Mouse (Mus musculus) retina, postnatal 1 day (tissue): ENCODE results near the gene Sema3b.
"Not testable (repeated sequence)": the region's sequence is repeated elsewhere in the genome, so short reads cannot be mapped to it uniquely, and the experiment has no call there.

Source experiments
- DNase-seq: peaks from one replicate; pipeline ENCODE4 v3.0.0-alpha.2; 2012

The Sema3b gene

GRCm38 (mm10) chr9:107567702-107568319 is 41.2 kb downstream of the Sema3b start, which contains the start of gene Hyal2:
Gene Hyal2 (plus strand): TSS chr9:107567945.
- DNase-seq, result no peak

DNA sequence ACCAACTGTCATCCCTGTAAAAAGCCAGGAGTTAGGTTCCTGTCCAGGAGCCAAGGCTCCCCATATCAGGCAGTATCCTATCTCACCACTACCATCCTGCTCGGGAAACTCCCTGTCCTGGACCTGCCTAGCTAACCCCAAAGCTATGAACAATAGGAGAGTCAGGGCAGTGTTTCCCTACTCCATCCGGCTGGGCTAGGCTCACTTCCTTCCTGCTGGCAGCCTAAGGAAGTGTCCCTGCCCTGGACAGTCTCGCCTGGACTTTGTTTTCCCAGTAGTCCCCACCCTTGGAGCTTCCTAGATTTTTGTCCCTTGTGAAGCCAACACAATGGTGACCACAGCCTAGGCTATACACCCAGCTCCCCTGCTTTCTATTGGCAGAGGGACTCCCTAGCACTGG is 42.2 kb downstream of the Sema3b start:
- DNase-seq, result no peak

DNA sequence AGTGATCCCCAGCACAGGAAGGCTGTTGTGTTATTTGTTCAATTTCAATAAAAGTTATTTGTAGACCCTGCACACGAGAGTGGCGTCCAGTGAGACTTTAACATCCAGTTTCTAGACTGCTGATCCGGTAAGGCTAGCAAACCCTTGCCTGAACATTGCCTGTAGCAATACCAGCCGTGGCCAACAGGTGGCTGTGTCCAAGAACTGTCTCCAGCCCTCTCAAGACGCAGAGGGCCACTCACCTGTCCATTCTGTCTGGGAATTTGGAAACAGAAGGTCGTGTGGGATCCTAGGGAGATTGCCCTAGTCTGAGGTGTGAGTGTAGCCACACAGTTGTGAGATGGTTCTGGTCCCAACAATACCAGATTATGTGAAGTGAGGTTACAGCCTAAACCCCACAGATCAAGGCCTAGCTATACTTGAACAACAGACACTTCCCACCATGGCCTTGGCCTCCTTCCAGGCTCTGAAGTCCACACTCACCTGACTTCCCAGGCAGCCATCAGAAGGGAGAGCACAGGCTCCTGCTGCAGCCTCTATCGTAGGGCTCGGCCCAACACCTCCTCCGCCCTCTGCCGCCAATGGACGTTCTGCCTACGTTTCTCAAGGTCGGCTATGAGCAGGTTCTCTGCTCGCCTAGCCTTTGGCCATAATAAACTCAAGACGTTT is 42.9 kb downstream of the Sema3b start:
- DNase-seq, result peak; percentile 81

- not testable (repeated sequence) for DNase-seq
These were observed 43.5 kb downstream of the Sema3b start for GRCm38 (mm10) chr9:107565556-107565955.

- peak; percentile 98 for DNase-seq
These were observed 45.9 kb downstream of the Sema3b start, which contains the start of gene Tusc2 for GRCm38 (mm10) chr9:107563029-107563581. Gene Tusc2 (plus strand): TSS chr9:107563255.

GRCm38 (mm10) chr9:107556346-107556745 is 52.7 kb downstream of the Sema3b start:
- DNase-seq, result no peak

DNA sequence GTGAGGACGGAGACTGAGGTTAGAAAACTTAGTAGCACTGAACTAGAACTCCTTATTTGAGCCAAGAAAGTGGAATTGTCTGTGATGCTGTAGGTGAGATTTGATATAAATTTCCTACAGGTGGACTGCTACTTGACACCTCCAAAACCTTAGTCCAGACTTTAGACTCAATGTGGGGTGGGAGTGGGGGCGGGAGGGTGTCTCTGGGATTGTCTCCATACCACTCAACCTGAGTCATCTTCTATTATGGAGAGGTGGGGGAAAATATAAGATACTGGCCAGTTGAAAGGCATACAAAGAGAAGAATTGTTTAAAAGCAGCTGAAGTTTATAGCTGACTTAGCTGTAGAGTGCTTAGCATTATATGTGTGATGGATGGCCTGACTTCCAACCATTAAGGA is 53.3 kb downstream of the Sema3b start:
- DNase-seq, result no peak

GRCm38 (mm10) chr9:107555031-107555457 is 54.0 kb downstream of the Sema3b start:
- DNase-seq, result peak; percentile 66

- DNase-seq, result peak; percentile 99
These were observed 54.7 kb downstream of the Sema3b start for GRCm38 (mm10) chr9:107554319-107554825.

DNA sequence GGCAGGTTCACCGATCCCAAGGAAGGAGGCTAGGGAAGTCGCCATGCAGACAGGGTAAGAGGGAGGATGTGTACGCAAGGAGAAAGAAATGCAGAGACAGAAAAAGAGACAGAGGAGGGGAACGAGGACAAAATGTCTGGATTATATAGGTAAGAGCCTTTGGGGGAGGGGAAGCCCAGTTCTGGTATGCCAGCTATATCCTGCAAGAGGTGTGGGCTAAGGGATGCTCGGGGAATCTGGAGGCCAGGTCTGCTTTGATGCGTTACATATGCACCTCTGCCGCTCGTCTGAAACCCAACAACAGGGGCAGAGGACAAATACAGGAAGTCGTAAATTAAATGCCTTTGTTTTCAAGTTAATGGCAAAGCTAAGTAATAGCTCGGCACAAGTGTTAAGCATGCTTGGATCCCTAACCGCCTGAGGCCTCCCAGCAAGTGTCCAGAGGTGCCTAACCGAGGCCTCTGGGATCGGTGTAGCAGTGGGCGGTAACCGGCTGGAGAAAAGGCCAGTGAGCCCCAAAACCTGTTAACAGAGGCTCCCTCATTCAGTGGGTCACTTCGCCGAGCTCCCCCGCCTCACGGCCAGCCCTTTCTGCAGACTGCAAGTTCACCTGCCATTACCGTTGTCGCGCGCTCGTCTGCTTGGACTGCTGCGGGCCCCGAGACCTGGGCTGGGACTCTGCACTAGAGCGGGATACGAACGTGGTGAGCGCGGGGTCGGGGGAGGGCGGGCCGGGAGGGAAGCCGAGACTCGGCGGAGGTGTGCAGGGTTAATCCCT is 55.3 kb downstream of the Sema3b start:
- DNase-seq, result no peak

- no peak for DNase-seq
These were observed 56.2 kb downstream of the Sema3b start for GRCm38 (mm10) chr9:107552690-107553393.

DNA sequence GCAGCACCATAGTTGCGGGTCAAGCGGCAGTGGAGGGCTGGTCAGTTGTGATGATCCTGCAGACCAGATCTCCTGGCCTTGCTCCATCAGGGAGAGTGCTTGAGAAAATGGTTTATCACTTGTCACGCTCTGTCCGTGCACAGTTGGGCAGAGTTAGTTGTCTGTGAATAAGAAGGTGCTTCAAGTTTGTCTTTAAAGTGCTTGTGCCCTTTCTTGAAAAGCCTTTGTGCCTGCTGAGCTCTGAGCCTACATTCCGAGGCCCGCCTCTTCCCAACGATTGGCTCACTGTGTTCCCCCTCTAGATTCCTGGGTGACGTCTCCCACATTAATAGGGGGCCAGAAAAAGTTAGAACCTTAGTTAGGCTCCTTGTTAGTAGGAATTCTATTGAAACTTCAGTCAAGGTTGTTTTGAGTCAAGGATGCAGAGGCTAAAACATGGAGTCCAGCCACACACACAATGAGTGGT is 57.1 kb downstream of the Sema3b start:
- no peak for DNase-seq

- peak; percentile 70 for DNase-seq
These were observed 57.7 kb downstream of the Sema3b start, which contains the start of gene Rassf1 for GRCm38 (mm10) chr9:107551117-107551889. Gene Rassf1 (plus strand): TSS chr9:107551555.

DNA sequence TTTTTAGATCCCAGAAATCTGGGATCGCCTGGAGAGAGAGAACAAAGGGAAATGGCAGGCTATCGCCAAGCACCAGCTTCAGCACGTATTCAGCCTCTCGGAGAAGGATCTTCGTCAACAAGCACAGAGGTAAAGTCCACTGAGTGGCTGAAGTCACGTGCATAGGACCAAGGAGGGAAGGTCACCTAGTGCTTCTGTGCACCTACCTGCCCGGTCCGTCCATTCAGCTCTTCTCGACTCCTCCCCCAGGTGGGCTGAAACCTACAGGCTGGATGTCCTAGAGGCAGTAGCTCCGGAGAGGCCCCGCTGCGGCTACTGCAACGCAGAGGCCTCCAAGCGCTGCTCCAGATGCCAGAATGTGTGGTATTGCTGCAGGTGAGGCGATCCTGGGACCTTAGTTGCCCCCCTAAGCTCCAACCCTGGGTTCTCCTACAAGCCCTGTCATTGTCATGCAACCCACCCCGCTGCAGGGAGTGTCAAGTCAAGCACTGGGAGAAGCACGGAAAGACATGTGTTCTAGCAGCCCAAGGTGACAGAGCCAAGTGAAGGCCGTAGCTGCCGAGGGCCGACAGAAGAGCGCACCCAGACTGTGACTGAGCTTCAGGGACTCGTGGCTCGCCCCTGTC is 58.4 kb downstream of the Sema3b start:
- DNase-seq, result no peak

DNA sequence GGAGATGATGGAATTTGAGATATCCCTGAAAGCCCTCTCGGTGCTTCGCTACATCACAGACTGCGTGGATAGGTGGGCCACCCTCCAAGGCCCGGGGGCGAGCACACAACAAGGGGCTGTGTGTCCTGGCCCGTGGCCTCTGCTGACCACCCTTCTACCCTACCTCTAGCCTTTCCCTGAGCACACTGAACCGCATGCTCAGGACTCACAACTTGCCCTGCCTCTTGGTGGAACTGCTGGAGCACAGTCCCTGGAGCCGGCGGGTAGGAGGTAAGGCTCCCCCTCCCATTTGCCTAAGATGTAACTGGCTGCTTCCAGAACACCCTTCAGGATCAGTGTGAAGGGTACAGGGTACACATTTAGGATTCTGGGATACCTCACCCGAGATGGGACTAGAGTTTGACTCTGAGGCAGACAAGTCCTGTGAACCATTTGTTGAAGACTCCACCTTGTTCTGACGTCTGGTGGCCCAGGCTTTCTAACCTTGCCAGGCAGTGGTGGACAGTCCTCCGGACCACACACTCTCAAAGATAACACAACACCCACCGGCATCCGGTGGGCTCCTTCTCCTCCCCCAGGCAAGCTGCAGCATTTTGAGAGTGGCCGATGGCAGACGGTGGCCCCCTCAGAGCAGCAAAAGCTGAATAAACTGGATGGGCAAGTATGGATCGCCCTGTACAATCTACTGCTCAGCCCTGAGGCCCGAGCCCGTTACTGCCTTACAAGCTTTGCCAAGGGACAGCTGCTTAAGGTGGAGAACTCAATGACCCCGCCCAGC is 59.5 kb downstream of the Sema3b start:
- no peak for DNase-seq

- DNase-seq, result no peak
These were observed 60.2 kb downstream of the Sema3b start for GRCm38 (mm10) chr9:107548820-107549219.

GRCm38 (mm10) chr9:107547957-107548356 is 61.1 kb downstream of the Sema3b start:
- DNase-seq, result no peak
